Mouse (Mus musculus) megakaryocyte, embryonic 14.5 days (primary cell): Measurements from ENCODE around the gene Slc6a20b.

Source experiments
- FLI1 ChIP-seq: IDR thresholded peaks from 2 replicates; pipeline ENCODE4 v1.6.1; 2012; ENCODE audit warnings: low read length, inconsistent platforms, mixed read lengths
- GATA1 ChIP-seq: IDR thresholded peaks from 3 replicates; pipeline ENCODE4 v1.6.1; 2012; ENCODE audit warnings: mixed read lengths, low read length, inconsistent platforms, borderline replicate concordance

DNA sequence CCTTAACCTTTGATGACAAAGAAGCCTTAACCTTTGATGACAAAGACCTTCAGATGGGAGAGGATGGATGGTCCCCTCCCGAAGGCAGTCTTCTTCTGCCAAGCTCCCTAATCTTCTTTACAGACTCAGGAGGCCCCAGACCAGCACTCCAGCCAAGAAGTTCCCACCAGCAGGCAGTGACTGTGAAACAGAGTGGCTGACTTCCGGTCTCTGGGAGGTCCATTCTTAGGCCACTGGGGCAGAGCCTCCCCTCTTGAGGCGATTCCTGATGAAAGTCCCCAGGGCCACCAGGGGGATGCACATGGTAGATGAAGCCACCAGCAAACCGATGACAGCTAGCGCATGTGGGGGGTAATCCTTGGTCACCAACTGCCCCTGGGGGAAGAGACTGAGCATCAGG is 4.4 kb upstream of the Slc6a20b start:
- TF ChIP-seq GATA1 (no peak), FLI1 (no peak)
